33 mouse cellular contexts compared by ENCODE assay signal in the genomic region with DNA sequence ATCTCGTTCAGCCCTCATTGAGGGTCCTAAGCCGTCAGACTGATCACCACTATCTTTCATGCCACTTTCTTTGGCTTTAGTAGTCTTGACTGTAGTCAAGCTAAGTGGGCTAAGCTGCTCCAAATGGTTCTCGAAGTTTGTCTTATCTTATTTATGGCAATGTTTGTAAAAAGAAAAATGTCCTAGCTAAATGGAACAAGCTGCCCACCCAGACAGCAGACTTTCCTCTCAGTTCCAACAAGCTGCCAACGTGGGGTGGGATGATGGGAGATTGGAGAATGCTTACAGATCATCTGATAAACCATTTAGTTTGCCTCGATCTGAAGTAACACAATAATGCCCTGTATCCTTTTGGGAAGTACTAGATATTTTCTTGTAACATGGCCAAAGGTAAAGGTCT.
"Had no signal": no experiment of that assay in that cellular context is flagged by ENCODE, and none has a peak within 500 bp of the region (broad histone marks: within the 10 kb centered on the region; RNA-seq: fewer than 3 reads in every experiment).

No protein-coding gene starts in this region.

- H3K4me3 ChIP-seq: heart, embryonic 12.5 days; heart, embryonic 13.5 days; heart, embryonic 15.5 days; hindbrain, embryonic 10.5 days; hindbrain, embryonic 12.5 days; hindbrain, embryonic 13.5 days; hindbrain, embryonic 15.5 days; intestine, embryonic 15.5 days; kidney, embryonic 15.5 days; left cerebral cortex, adult 2 months had no signal

- H3K27ac ChIP-seq: heart, embryonic 13.5 days; hindbrain, embryonic 10.5 days; hindbrain, embryonic 12.5 days; hindbrain, embryonic 13.5 days; hindbrain, embryonic 14.5 days; hindbrain, embryonic 15.5 days; hindbrain, postnatal 0 days; intestine, embryonic 15.5 days; kidney, embryonic 15.5 days; kidney, postnatal 0 days; left cerebral cortex, adult 2 months had no signal

- DNase-seq: heart, postnatal 10 days; heart, postnatal 14 days; heart, postnatal 36 days; heart, postnatal 4 days; kidney, adult 11 months; kidney, adult 18-20 months; kidney, adult 2 months; kidney, adult 8-10 months; kidney, adult 9 months; kidney, postnatal 10 days; kidney, postnatal 14 days; kidney, postnatal 25 days; kidney, postnatal 36 days; kidney, postnatal 4 days; layer of hippocampus, adult 9-11 months; layer of hippocampus, postnatal 36 days had no signal

- ATAC-seq: hindbrain, embryonic 16.5 days; hindbrain, postnatal 0 days; inflammation-experienced regulatory T-cells, adult 6 months; intestine, embryonic 15.5 days; intestine, embryonic 16.5 days; intestine, postnatal 0 days had no signal
